Mouse (Mus musculus) adrenal gland (tissue): ENCODE results near the gene Tmem8b.

ENCODE experiments used
- intact Hi-C: fragments of 180-260 bp; cut with DNase I; formaldehyde crosslinking; loops from one replicate; pipeline ENCODE4 v1.15.1; 2025

The Tmem8b gene

GRCm38 (mm10) chr4:43709869-43710268 is 41.1 kb downstream of the Tmem8b start, which contains the start of gene Olfr71:
Olfr71 (minus strand) TSS chr4:43710255.
- intact Hi-C loops = loop anchor here (2.0 to 5.0 kb wide), 2 partner anchors 37 to 278 kb away; no protein-coding TSS in a partner anchor

GRCm38 (mm10) chr4:43711821-43712220 is 43.0 kb downstream of the Tmem8b start:
- intact Hi-C loops = loop anchor here (1.0 to 5.0 kb wide), 3 partner anchors 39 to 280 kb away; no protein-coding TSS in a partner anchor

GRCm38 (mm10) chr4:43713652-43714219 is 45.0 kb downstream of the Tmem8b start:
- intact Hi-C loops = loop anchor here (5.0 kb wide), 1 partner anchor 281 kb away; no protein-coding TSS in a partner anchor

- intact Hi-C loops = no loop called here
These were observed 51.9 kb downstream of the Tmem8b start for GRCm38 (mm10) chr4:43720491-43721228.

- intact Hi-C loops = no loop called here
These were observed 53.4 kb downstream of the Tmem8b start for GRCm38 (mm10) chr4:43722191-43722590.

GRCm38 (mm10) chr4:43724764-43725163 is 56.0 kb downstream of the Tmem8b start:
- intact Hi-C loops = no loop called here

GRCm38 (mm10) chr4:43726228-43726993 is 57.6 kb downstream of the Tmem8b start:
- intact Hi-C loops = no loop called here

GRCm38 (mm10) chr4:43726995-43727394 is 58.2 kb downstream of the Tmem8b start, which contains the start of gene Hrct1:
Hrct1 (plus strand) TSS chr4:43727188.
- intact Hi-C loops = no loop called here

- intact Hi-C loops = no loop called here
These were observed 59.2 kb downstream of the Tmem8b start for GRCm38 (mm10) chr4:43727718-43728575.

- intact Hi-C loops = no loop called here
These were observed 59.8 kb downstream of the Tmem8b start for GRCm38 (mm10) chr4:43728576-43728954.

- intact Hi-C loops = no loop called here
These were observed 60.4 kb downstream of the Tmem8b start for GRCm38 (mm10) chr4:43729126-43729525.

- intact Hi-C loops = no loop called here
These were observed 61.2 kb downstream of the Tmem8b start, which contains the start of gene Spaar for GRCm38 (mm10) chr4:43729794-43730550. Spaar (plus strand) TSS chr4:43730034.

- intact Hi-C loops = no loop called here
These were observed 62.1 kb downstream of the Tmem8b start for GRCm38 (mm10) chr4:43730750-43731297.

GRCm38 (mm10) chr4:43732171-43732570 is 63.4 kb downstream of the Tmem8b start:
- intact Hi-C loops = no loop called here

- intact Hi-C loops = no loop called here
These were observed 64.4 kb downstream of the Tmem8b start for GRCm38 (mm10) chr4:43733186-43733585.

GRCm38 (mm10) chr4:43737144-43737543 is 68.4 kb downstream of the Tmem8b start:
- intact Hi-C loops = no loop called here

GRCm38 (mm10) chr4:43738989-43739674 is 70.4 kb downstream of the Tmem8b start:
- intact Hi-C loops = no loop called here

- intact Hi-C loops = no loop called here
These were observed 72.8 kb downstream of the Tmem8b start for GRCm38 (mm10) chr4:43741526-43741925.
